Mouse (Mus musculus) intestine, postnatal 0 days (tissue): ENCODE measurements around the gene Paox. TPM values are rescaled to one million over a fixed set of nuclear protein-coding genes. Genes with fewer than 3 reads are reported as not detected.

Experiments used
- ATAC-seq: fragments of 200-750 bp; cut with Nextera tagmentation; 2 replicates; pipeline ENCODE4 v1.8.0; 2017; ENCODE audit warnings: mild to moderate bottlenecking, moderate TSS enrichment, moderate library complexity
- H3K27ac ChIP-seq: fragments of 300-500 bp; sonication (generic); 2 replicates; pipeline ENCODE4 v1.5.1; 2014; ENCODE audit warnings: mild to moderate bottlenecking, low read depth, low read length, moderate library complexity
- H3K27me3 ChIP-seq: fragments of 300-500 bp; sonication (generic); replicated peaks from 2 replicates; pipeline ENCODE4 v1.6.1; 2014; ENCODE audit warnings: low read length, mixed read lengths; ENCODE audit not compliant: control insufficient read depth, insufficient read depth
- H3K36me3 ChIP-seq: fragments of 300-500 bp; sonication (generic); 2 replicates; pipeline ENCODE4 v1.6.1; 2014; ENCODE audit warnings: mild to moderate bottlenecking, moderate library complexity; ENCODE audit not compliant: control insufficient read depth, insufficient read depth
- H3K4me1 ChIP-seq: fragments of 300-500 bp; sonication (generic); replicated peaks from 2 replicates; pipeline ENCODE4 v1.6.1; 2014; ENCODE audit warnings: antibody characterized with exemption, low read length, mixed read lengths; ENCODE audit not compliant: control insufficient read depth, insufficient read depth
- H3K4me2 ChIP-seq: fragments of 300-500 bp; sonication (generic); replicated peaks from 2 replicates; pipeline ENCODE4 v1.6.1; 2014; ENCODE audit warnings: low read depth, mild to moderate bottlenecking, moderate library complexity
- H3K4me3 ChIP-seq: fragments of 300-500 bp; sonication (generic); 2 replicates; pipeline ENCODE4 v1.5.1; 2014; ENCODE audit warnings: low read depth, low read length
- H3K9ac ChIP-seq: fragments of 300-500 bp; sonication (generic); 2 replicates; pipeline ENCODE4 v1.6.1; 2014; ENCODE audit warnings: mild to moderate bottlenecking, low read depth, low read length
- H3K9me3 ChIP-seq: fragments of 300-500 bp; sonication (generic); 2 replicates; pipeline ENCODE4 v1.6.1; 2016; ENCODE audit warnings: mixed run types; ENCODE audit not compliant: control insufficient read depth
- CTCF ChIP-seq: sonication (generic); IDR thresholded peaks from 2 replicates; pipeline ENCODE4 v1.5.1; 2016; ENCODE audit warnings: low read depth, mild to moderate bottlenecking, control low read depth, antibody characterized with exemption, moderate library complexity
- WGBS: fragments of 180-500 bp; shearing (Covaris S2); extraction: QIAGEN DNeasy Blood & Tissue Kit; methylation state at CpG from one replicate; pipeline ENCODE4 v1.1.7; 2014; 5-methylcytosine and 5-hydroxymethylcytosine counted together
- polyA plus RNA-seq: library from polyadenylated mRNA; unstranded; fragments of >200 nt; fragmentation: Nextera tagmentation; extraction: Ambion mirVana; gene quantifications from 2 replicates; pipeline ENCODE4 v1.2.1, GENCODE M21; 2015

The Paox gene
- polyA plus RNA-seq, 1 experiment from 2014 or later = 25.8 TPM

- Histone ChIP-seq H3K9ac (no peak overlapping the region), H3K9me3 (no peaks in the 10 kb centered on the region), H3K4me3 (no peak overlapping the region), H3K27ac (no peak overlapping the region), H3K36me3 (no peaks in the 10 kb centered on the region), H3K4me2 (no peak overlapping the region), H3K27me3 (peaks cover 39% of the 10 kb centered on the region), H3K4me1 (no peaks in the 10 kb centered on the region)
- no peak for ATAC-seq
- WGBS = 29% methylated on average over 20 of the region's 20 CpGs
- no peak for TF ChIP-seq CTCF
Measured at GRCm38 (mm10) chr7:140081408-140082241, 34.0 kb upstream of the Paox start.

DNA sequence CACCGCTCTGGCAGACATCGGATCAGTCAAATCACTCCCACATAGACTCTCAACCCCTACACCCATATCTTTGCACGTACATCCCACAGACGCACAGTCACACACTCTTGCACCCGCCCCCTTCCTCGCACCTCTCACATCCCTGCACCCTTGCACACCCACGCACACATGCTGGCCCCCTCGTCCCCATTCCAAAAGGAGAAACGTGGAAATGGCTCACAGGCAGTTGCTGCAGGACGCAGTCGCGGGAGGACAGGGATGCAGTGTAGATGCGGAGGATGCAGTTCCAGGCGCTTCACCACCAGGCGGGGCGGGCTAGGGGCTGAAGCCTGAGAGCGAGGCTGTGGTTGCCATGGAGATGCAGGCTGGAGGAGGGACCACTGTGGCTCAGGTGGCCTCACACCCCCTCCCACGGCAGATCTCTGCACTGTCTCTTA, 33.3 kb upstream of the Paox start, which contains the start of gene Caly:
Caly (minus strand) TSS at position 307 of the 437 bp plus-strand sequence.
- Histone ChIP-seq H3K4me1 (no peaks in the 10 kb centered on the region), H3K36me3 (no peaks in the 10 kb centered on the region), H3K4me3 (no peak within 1 kb of the TSS), H3K9ac (no peak within 1 kb of the TSS), H3K4me2 (no peak within 1 kb of the TSS), H3K27ac (no peak within 1 kb of the TSS), H3K27me3 (peaks cover 39% of the 10 kb centered on the region), H3K9me3 (no peaks in the 10 kb centered on the region)
- ATAC-seq = peak; percentile 51; the same call in 1 of the 2 replicates
- 7% methylated on average over 18 of the region's 18 CpGs for WGBS
- peak; percentile 73 for TF ChIP-seq CTCF

GRCm38 (mm10) chr7:140090601-140091000, 25.0 kb upstream of the Paox start:
- no peak for ATAC-seq
- Histone ChIP-seq H3K27me3 (no peaks in the 10 kb centered on the region), H3K4me1 (no peaks in the 10 kb centered on the region), H3K9ac (no peak overlapping the region), H3K4me2 (no peak overlapping the region), H3K4me3 (no peak overlapping the region), H3K27ac (no peak overlapping the region), H3K9me3 (no peaks in the 10 kb centered on the region), H3K36me3 (no peaks in the 10 kb centered on the region)
- TF ChIP-seq CTCF = no peak
- WGBS = 66% methylated on average over 10 of the region's 10 CpGs

DNA sequence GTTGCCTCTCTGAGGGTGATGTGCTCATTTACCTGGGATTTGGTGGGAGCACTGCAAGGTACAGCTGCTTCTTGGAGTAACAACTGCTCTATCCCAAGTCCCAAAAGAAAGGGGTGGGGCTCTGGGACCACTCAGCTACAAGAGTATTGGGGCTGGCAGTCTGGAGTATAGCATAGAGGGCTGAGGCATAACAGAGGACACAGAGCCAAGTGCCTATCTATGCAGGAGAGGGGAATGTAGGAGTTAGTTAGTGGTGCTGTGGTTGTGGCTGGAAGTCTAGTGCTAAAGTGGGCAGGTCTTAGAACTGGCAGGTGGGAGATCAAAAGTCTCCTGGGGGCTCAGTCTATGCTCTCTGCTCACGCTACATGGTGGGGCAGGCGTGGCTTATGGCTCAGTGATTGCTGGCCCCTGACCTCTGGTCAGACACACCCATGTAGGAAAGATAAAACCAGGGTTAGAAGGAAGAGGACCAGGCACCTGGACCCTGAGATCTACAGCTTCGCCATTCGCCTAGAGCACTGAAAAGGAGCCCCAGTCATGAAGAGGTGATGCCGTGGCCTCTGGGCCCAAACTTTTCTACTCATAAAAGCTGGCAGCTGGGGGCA, 22.6 kb upstream of the Paox start, which contains the start of gene Prap1:
Prap1 (plus strand) TSS at position 472 of the 605 bp plus-strand sequence.
- Histone ChIP-seq H3K4me1 (no peaks in the 10 kb centered on the region), H3K4me2 (peak within 1 kb of the TSS; percentile 66), H3K9ac (no peak within 1 kb of the TSS), H3K27me3 (no peaks in the 10 kb centered on the region), H3K9me3 (no peaks in the 10 kb centered on the region), H3K4me3 (peak within 1 kb of the TSS; percentile 41), H3K27ac (peak within 1 kb of the TSS; percentile 62), H3K36me3 (peaks cover 16% of the 10 kb centered on the region)
- peak; percentile 55 for ATAC-seq
- no peak for TF ChIP-seq CTCF
- WGBS = 38% methylated on average over 5 of the region's 5 CpGs

DNA sequence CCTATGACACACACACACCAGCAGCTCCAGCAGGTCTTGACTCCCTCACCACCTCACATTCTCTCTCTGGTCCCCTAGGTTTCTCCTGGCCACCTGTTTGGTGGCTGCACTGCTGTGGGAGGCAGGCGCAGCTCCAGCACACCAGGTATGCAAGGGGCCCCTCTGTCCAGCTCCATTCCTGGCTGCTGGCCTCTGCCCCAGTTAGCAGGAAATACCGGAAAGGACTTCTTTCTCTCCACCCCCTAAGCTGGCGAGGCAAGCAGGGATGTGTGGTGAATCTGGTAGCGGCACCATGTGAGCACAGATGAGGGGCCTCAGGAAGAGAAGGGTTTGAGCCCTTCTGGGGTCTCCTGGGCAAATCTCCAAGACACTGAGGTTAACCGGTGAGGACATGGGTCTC, 20.6 kb upstream of the Paox start:
- TF ChIP-seq CTCF = no peak
- Histone ChIP-seq H3K27me3 (no peaks in the 10 kb centered on the region), H3K4me1 (no peaks in the 10 kb centered on the region), H3K4me2 (peak overlapping the region; percentile 66), H3K9ac (no peak overlapping the region), H3K9me3 (no peaks in the 10 kb centered on the region), H3K36me3 (peaks cover 22% of the 10 kb centered on the region), H3K27ac (peak overlapping the region; percentile 16), H3K4me3 (peak overlapping the region; percentile 20)
- 26% methylated on average over 5 of the region's 5 CpGs for WGBS
- ATAC-seq = 0 out of 2 replicates have a peak, but pooled peaks have one; percentile 28

GRCm38 (mm10) chr7:140095556-140095955, 20.0 kb upstream of the Paox start:
- peak; percentile 34; the same call in 1 of the 2 replicates for ATAC-seq
- Histone ChIP-seq H3K4me3 (no peak overlapping the region), H3K36me3 (peaks cover 22% of the 10 kb centered on the region), H3K4me2 (peak overlapping the region; percentile 66), H3K9me3 (no peaks in the 10 kb centered on the region), H3K27me3 (no peaks in the 10 kb centered on the region), H3K27ac (peak overlapping the region; percentile 28), H3K4me1 (no peaks in the 10 kb centered on the region), H3K9ac (no peak overlapping the region)
- TF ChIP-seq CTCF = no peak
- 14% methylated on average over 1 of the region's 1 CpGs for WGBS
